Mouse (Mus musculus) mammary gland, adult 2 months (tissue): Measurements from ENCODE around the gene Kir3dl2. TPM values are rescaled to one million over a fixed set of nuclear protein-coding genes. Genes with fewer than 3 reads are reported as not detected.

Experiments used
- polyA plus RNA-seq: library from polyadenylated mRNA; depleted of rRNA; stranded (reverse); fragments of >200 nt; gene quantifications from 2 replicates; pipeline ENCODE4 v1.2.3, GENCODE M21; 2012; ENCODE audit warnings: low replicate concordance; rRNA removed

Gene Kir3dl2
- not detected in 2 replicates for polyA plus RNA-seq

GRCm38 (mm10) chrX:136543956-136544355, at the start of gene Kir3dl2:
Gene Kir3dl2 (minus strand): TSS chrX:136544056.

GRCm38 (mm10) chrX:136590199-136590896, 46.5 kb upstream of the Kir3dl2 start, which contains the start of gene Tceal3:
Gene Tceal3 (plus strand): TSS chrX:136590842.

GRCm38 (mm10) chrX:136517699-136518098, 26.2 kb downstream of the Kir3dl2 start, which contains the start of gene Kir3dl1:
Gene Kir3dl1 (plus strand): TSS chrX:136517999.

Other genes starting within 250 kb of the Kir3dl2 start
- not detected in 2 replicates for gene Kir3dl1, start 26.1 kb downstream of the Kir3dl2 start, polyA plus RNA-seq
- gene Tceal3, start 46.8 kb upstream of the Kir3dl2 start, polyA plus RNA-seq = 0.85 and 0.99 TPM in 2 replicates
- gene Tceal1, start 163.9 kb upstream of the Kir3dl2 start, polyA plus RNA-seq = 0.69 and 1.1 TPM in 2 replicates
- 16.8 and 46.6 TPM in 2 replicates for gene Morf4l2, start 199.6 kb upstream of the Kir3dl2 start, polyA plus RNA-seq
- gene Glra4, start 236.1 kb upstream of the Kir3dl2 start, polyA plus RNA-seq = not detected in 2 replicates